Mouse (Mus musculus) cerebellum, adult 2 months (tissue): ENCODE measurements at regions not wholly inside any gene's neighbourhood (a gene's known extent, or its start where the extent isn't known, plus 50 kb on each side); places are given as distances from the start of the nearest gene placed in this dataset.

Source experiments
- DNase-seq, 2 experiments: peaks; one replicate each; pipeline ENCODE4 v3.0.0; 2021
- H3K27ac ChIP-seq: fragments of 200-500 bp; 2 replicates; pipeline ENCODE4 v1.5.1; 2012; ENCODE audit warnings: low read length, control low read depth, inconsistent platforms; ENCODE audit not compliant: insufficient read depth
- H3K27me3 ChIP-seq: fragments of 200-500 bp; 2 replicates; pipeline ENCODE4 v1.6.1; 2012; ENCODE audit warnings: inconsistent platforms, mild to moderate bottlenecking, low read length, moderate library complexity; ENCODE audit not compliant: control insufficient read depth, insufficient read depth
- H3K4me1 ChIP-seq: fragments of 200-500 bp; 2 replicates; pipeline ENCODE4 v1.6.1; 2011; ENCODE audit warnings: low read length; ENCODE audit not compliant: control insufficient read depth, insufficient read depth
- H3K4me3 ChIP-seq: fragments of 200-500 bp; replicated peaks from 2 replicates; pipeline ENCODE3; 2011; ENCODE audit warnings: mild to moderate bottlenecking, low read depth, low read length, control low read depth; ENCODE audit not compliant: insufficient read depth
- CTCF ChIP-seq: fragments of 200-500 bp; IDR thresholded peaks from 2 replicates; pipeline ENCODE4 v1.5.1; 2011; ENCODE audit warnings: low read depth, mild to moderate bottlenecking, control low read depth, low read length, moderate library complexity, borderline replicate concordance; ENCODE audit not compliant: insufficient read depth
- POLR2A ChIP-seq: fragments of 200-500 bp; IDR thresholded peaks from 2 replicates; pipeline ENCODE4 v1.6.1; 2011; ENCODE audit warnings: low read length, control low read depth, borderline replicate concordance; ENCODE audit not compliant: insufficient read depth
- WGBS: fragments of 180-500 bp; shearing (Covaris S2); methylation state at CpG from one replicate; pipeline ENCODE4 v1.1.7; 2018; 5-methylcytosine and 5-hydroxymethylcytosine counted together

GRCm38 (mm10) chr15:36362911-36363565, 644.5 kb downstream of the Zfp706 start:
- no peak overlapping the region for H3K4me3 ChIP-seq
- H3K4me1 ChIP-seq: peaks cover 2% of the 10 kb centered on the region; the same call in 1 of the 2 replicates
- WGBS: 80% methylated on average over 4 of the region's 4 CpGs
- no peak for DNase-seq
- no peak for TF ChIP-seq CTCF
- no peak for TF ChIP-seq POLR2A
- H3K27ac ChIP-seq: no peak overlapping the region
- H3K27me3 ChIP-seq: no peaks in the 10 kb centered on the region

DNA sequence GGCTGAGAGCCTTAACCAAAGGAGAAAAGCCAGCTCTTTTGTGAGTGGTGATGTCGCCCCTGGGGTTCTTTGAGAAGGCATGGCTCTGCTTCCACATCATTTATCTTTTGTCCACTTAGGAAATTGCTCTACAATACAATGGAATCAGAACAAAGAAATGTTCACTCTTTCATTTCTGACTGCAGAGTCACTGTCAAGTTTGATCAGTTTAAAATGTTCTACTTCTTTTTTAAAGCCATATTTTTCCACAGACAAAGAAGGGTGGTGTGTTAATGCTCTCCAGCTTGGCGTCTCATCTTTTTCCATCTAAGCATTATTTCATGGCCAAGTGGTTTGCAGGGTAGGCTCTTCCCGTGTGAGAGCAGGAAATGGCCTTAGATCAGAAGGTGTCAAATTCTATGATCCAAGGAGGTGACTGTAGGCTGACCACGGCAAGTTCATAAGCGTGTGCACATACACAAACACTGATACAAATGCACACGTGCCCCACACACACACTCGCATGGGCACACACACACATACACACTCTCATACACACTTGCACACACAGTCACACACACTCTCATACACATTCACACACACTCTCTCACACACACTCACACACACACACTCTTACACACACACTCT, 645.9 kb downstream of the Zfp706 start:
- TF ChIP-seq CTCF: no peak
- no peak for TF ChIP-seq POLR2A
- Histone ChIP-seq H3K4me1 (peaks cover 2% of the 10 kb centered on the region; the same call in 1 of the 2 replicates), H3K4me3 (no peak overlapping the region), H3K27me3 (no peaks in the 10 kb centered on the region), H3K27ac (no peak overlapping the region)
- WGBS: 42% methylated on average over 7 of the region's 7 CpGs
- DNase-seq: no peak

- DNase-seq: peak in 1 of 2 experiments; percentile 3
- Histone ChIP-seq H3K4me3 (no peak overlapping the region), H3K27me3 (no peaks in the 10 kb centered on the region), H3K27ac (no peak overlapping the region), H3K4me1 (peaks cover 2% of the 10 kb centered on the region; the same call in 1 of the 2 replicates)
- TF ChIP-seq CTCF (no peak), POLR2A (no peak)
- 65% methylated on average over 14 of the region's 14 CpGs for WGBS
Measured at GRCm38 (mm10) chr15:36360694-36361521, 646.7 kb downstream of the Zfp706 start.

DNA sequence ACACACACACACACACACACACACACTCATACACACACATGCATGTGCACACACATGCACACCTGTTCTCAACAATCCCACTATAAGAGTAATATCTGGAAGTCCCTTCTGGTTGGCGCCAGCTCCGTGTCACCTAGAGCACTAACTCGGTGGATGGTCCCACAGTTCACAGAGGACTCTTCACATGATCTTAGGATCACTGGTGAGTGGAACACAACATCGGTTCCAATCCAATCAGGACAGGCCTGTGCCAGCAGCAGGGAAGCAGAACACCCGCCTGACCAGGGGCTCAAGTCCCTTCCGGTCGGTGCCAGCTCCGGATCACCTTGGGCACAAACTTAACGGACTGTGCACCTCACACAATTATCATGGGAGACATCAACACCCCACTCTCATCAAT, 651.7 kb downstream of the Zfp706 start:
- 90% methylated on average over 9 of the region's 9 CpGs for WGBS
- Histone ChIP-seq H3K27ac (no peak overlapping the region), H3K4me3 (no peak overlapping the region), H3K4me1 (no peaks in the 10 kb centered on the region), H3K27me3 (no peaks in the 10 kb centered on the region)
- TF ChIP-seq CTCF (no peak), POLR2A (no peak)
- peak in 1 of 2 experiments; percentile 1 for DNase-seq

- no peak for TF ChIP-seq CTCF
- no peak for TF ChIP-seq POLR2A
- H3K4me3 ChIP-seq: no peak overlapping the region
- no peak overlapping the region for H3K27ac ChIP-seq
- peak in 1 of 2 experiments; percentile 0 for DNase-seq
- H3K4me1 ChIP-seq: no peaks in the 10 kb centered on the region
- H3K27me3 ChIP-seq: no peaks in the 10 kb centered on the region
- 87% methylated on average over 6 of the region's 6 CpGs for WGBS
Measured at GRCm38 (mm10) chr15:36354545-36354944, 653.0 kb downstream of the Zfp706 start.

DNA sequence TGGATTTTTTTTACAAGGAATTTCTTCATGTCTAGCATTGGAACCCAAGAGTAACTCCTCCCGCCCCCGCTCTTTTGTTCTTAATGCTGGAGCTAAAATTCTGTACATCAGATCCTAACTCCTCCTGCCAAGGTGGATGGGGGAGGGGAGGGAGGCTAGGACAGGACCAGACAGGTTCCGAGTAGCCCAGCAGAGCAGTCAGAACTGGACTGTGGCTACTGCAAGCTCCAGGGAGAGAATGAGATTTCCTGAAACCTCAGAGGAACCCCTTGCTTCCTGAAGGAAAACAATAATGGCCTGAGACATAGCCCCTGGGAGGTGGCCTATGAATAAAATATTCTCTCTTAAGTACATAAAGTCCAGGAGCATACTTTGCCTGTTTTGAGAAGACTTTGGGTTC, 653.8 kb downstream of the Zfp706 start:
- H3K27ac ChIP-seq: no peak overlapping the region
- DNase-seq: peak in 1 of 2 experiments; percentile 0
- H3K4me1 ChIP-seq: no peaks in the 10 kb centered on the region
- TF ChIP-seq POLR2A (no peak), CTCF (no peak)
- no peaks in the 10 kb centered on the region for H3K27me3 ChIP-seq
- no peak overlapping the region for H3K4me3 ChIP-seq
- WGBS: 92% methylated on average over 3 of the region's 3 CpGs

- TF ChIP-seq CTCF (no peak), POLR2A (no peak)
- H3K27me3 ChIP-seq: no peaks in the 10 kb centered on the region
- no peak overlapping the region for H3K4me3 ChIP-seq
- 85% methylated on average over 1 of the region's 1 CpGs for WGBS
- peak in 1 of 2 experiments; percentile 0 for DNase-seq
- H3K4me1 ChIP-seq: no peaks in the 10 kb centered on the region
- H3K27ac ChIP-seq: no peak overlapping the region
Measured at GRCm38 (mm10) chr15:36352929-36353328, 654.6 kb downstream of the Zfp706 start.
